Mouse (Mus musculus) thymus, postnatal 36 days (tissue): ENCODE results near the gene Dhrs1.

Source experiments
- DNase-seq, 2 experiments: peaks; one replicate each; pipeline ENCODE4 v3.0.0; 2022; ENCODE audit warnings: mixed read lengths in 2 of 2

The Dhrs1 gene

GRCm38 (mm10) chr14:55721076-55721475 lies 24.4 kb downstream of the Dhrs1 start:
- no peak for DNase-seq

GRCm38 (mm10) chr14:55720666-55721065 lies 24.8 kb downstream of the Dhrs1 start:
- DNase-seq, result no peak

GRCm38 (mm10) chr14:55719737-55720136 lies 25.8 kb downstream of the Dhrs1 start:
- DNase-seq, result no peak

- no peak for DNase-seq
Observed at GRCm38 (mm10) chr14:55716884-55717283, 28.6 kb downstream of the Dhrs1 start.

GRCm38 (mm10) chr14:55716271-55716670 lies 29.2 kb downstream of the Dhrs1 start:
- DNase-seq, result no peak

GRCm38 (mm10) chr14:55714893-55715292 lies 30.6 kb downstream of the Dhrs1 start:
- DNase-seq, result no peak

- DNase-seq, result no peak
Observed at GRCm38 (mm10) chr14:55713729-55714122, 31.8 kb downstream of the Dhrs1 start, which contains the start of gene Tgm1. TSS of gene Tgm1 (minus strand) at chr14:55713926.

- DNase-seq, result no peak
Observed at GRCm38 (mm10) chr14:55713007-55713728, 32.3 kb downstream of the Dhrs1 start.

- no peak for DNase-seq
Observed at GRCm38 (mm10) chr14:55711786-55712185, 33.7 kb downstream of the Dhrs1 start.

- no peak for DNase-seq
Observed at GRCm38 (mm10) chr14:55709509-55709908, 36.0 kb downstream of the Dhrs1 start.

GRCm38 (mm10) chr14:55707397-55707796 lies 38.1 kb downstream of the Dhrs1 start:
- DNase-seq, result no peak

- no peak for DNase-seq
Observed at GRCm38 (mm10) chr14:55706051-55706600, 39.4 kb downstream of the Dhrs1 start.

- no peak for DNase-seq
Observed at GRCm38 (mm10) chr14:55702761-55703160, 42.7 kb downstream of the Dhrs1 start.

GRCm38 (mm10) chr14:55701131-55701530 lies 44.4 kb downstream of the Dhrs1 start:
- DNase-seq, result no peak

GRCm38 (mm10) chr14:55697226-55697625 lies 48.3 kb downstream of the Dhrs1 start:
- DNase-seq, result no peak

GRCm38 (mm10) chr14:55689433-55689832 lies 56.1 kb downstream of the Dhrs1 start:
- DNase-seq, result no peak
